Mouse (Mus musculus) ES-Bruce4 (cell line): ENCODE results near the gene Wasf2. TPM values are rescaled to one million over a fixed set of nuclear protein-coding genes. Genes with fewer than 3 reads are reported as not detected.
A peak's percentile ranks its signal among the peaks of the same experiment; 100 is the strongest.

Source experiments
- H3K27ac ChIP-seq: 2 replicates; pipeline ENCODE4 v1.5.1; 2012; ENCODE audit warnings: low read length, inconsistent platforms; ENCODE audit not compliant: insufficient read depth
- H3K27me3 ChIP-seq: 2 replicates; pipeline ENCODE4 v1.6.1; 2012; ENCODE audit warnings: mild to moderate bottlenecking, low read length, inconsistent platforms; ENCODE audit not compliant: control insufficient read depth, poor library complexity, insufficient read depth, severe bottlenecking
- H3K36me3 ChIP-seq: 2 replicates; pipeline ENCODE4 v1.6.1; 2012; ENCODE audit warnings: inconsistent platforms, mild to moderate bottlenecking, low read length, moderate library complexity; ENCODE audit not compliant: control insufficient read depth, poor library complexity, insufficient read depth, severe bottlenecking
- H3K4me1 ChIP-seq: one replicate; pipeline ENCODE4 v1.8.1; 2011; ENCODE audit warnings: low read length; ENCODE audit not compliant: control insufficient read depth, insufficient read depth
- H3K4me3 ChIP-seq: 2 replicates; pipeline ENCODE4 v1.5.1; 2011; ENCODE audit warnings: low read depth, mild to moderate bottlenecking, low read length
- H3K9ac ChIP-seq: 2 replicates; pipeline ENCODE4 v1.6.1; 2012; ENCODE audit warnings: low read depth, mild to moderate bottlenecking, inconsistent platforms; ENCODE audit not compliant: poor library complexity, severe bottlenecking
- H3K9me3 ChIP-seq: replicated peaks from 2 replicates; pipeline ENCODE4 v1.6.1; 2012; ENCODE audit warnings: mild to moderate bottlenecking, low read length, inconsistent platforms; ENCODE audit not compliant: control insufficient read depth, poor library complexity, insufficient read depth, severe bottlenecking
- CTCF ChIP-seq: IDR thresholded peaks from one replicate; pipeline ENCODE4 v1.8.1; 2011; ENCODE audit warnings: low read depth, low read length
- EP300 ChIP-seq: IDR thresholded peaks from 2 replicates; pipeline ENCODE4 v1.6.1; 2011; ENCODE audit warnings: low read depth, low read length; ENCODE audit not compliant: insufficient read depth
- POLR2A ChIP-seq: IDR thresholded peaks from one replicate; pipeline ENCODE4 v1.8.1; 2011; ENCODE audit warnings: low read length; ENCODE audit not compliant: insufficient read depth
- polyA plus RNA-seq: library from polyadenylated mRNA; stranded (reverse); fragments of >200 nt; gene quantifications from 2 replicates; pipeline ENCODE4 v1.2.4, GENCODE M21; 2011; ENCODE audit warnings: low read depth; ENCODE audit not compliant: missing spikeins, insufficient read depth, insufficient read length

Wasf2 gene
- polyA plus RNA-seq, 1 experiment = 103 TPM

GRCm38 (mm10) chr4:133106691-133107090, 23.6 kb upstream of the Wasf2 start:
- TF ChIP-seq EP300 (no peak), CTCF (no peak), POLR2A (no peak)
- peaks cover 4% of the 10 kb centered on the region for H3K4me1 ChIP-seq
- H3K27ac ChIP-seq = 0 out of 2 replicates have a peak overlapping the region, but pooled peaks have one; percentile 21
- no peaks in the 10 kb centered on the region for H3K27me3 ChIP-seq
- H3K9ac ChIP-seq = no peak overlapping the region
- H3K4me3 ChIP-seq = no peak overlapping the region
- no peaks in the 10 kb centered on the region for H3K9me3 ChIP-seq
- H3K36me3 ChIP-seq = no peaks in the 10 kb centered on the region

GRCm38 (mm10) chr4:133107788-133108281, 22.5 kb upstream of the Wasf2 start:
- peak overlapping the region; percentile 43 for H3K9ac ChIP-seq

GRCm38 (mm10) chr4:133108481-133109334, 21.6 kb upstream of the Wasf2 start:
- Histone ChIP-seq H3K4me1 (peaks cover 4% of the 10 kb centered on the region), H3K27me3 (no peaks in the 10 kb centered on the region), H3K9ac (peak overlapping the region; percentile 43), H3K4me3 (no peak overlapping the region), H3K27ac (peak overlapping the region; percentile 80), H3K9me3 (no peaks in the 10 kb centered on the region), H3K36me3 (no peaks in the 10 kb centered on the region)
- no peak for TF ChIP-seq EP300
- TF ChIP-seq CTCF = no peak
- TF ChIP-seq POLR2A = no peak

More at GRCm38 (mm10) chr4:133107788-133108281, 22.5 kb upstream of the Wasf2 start:
- TF ChIP-seq EP300 (peak; percentile 82; the same call in 1 of the 2 replicates), POLR2A (no peak)
- Histone ChIP-seq H3K9me3 (no peaks in the 10 kb centered on the region), H3K27me3 (no peaks in the 10 kb centered on the region), H3K4me3 (no peak overlapping the region), H3K36me3 (no peaks in the 10 kb centered on the region), H3K27ac (peak overlapping the region; percentile 80), H3K4me1 (peaks cover 4% of the 10 kb centered on the region)

GRCm38 (mm10) chr4:133109335-133109801, 20.9 kb upstream of the Wasf2 start:
- peaks cover 7% of the 10 kb centered on the region for H3K4me1 ChIP-seq
- H3K4me3 ChIP-seq = no peak overlapping the region
- H3K9ac ChIP-seq = peak overlapping the region; percentile 43
- no peak for TF ChIP-seq CTCF
- no peak for TF ChIP-seq EP300
- no peak for TF ChIP-seq POLR2A
- no peaks in the 10 kb centered on the region for H3K27me3 ChIP-seq
- no peaks in the 10 kb centered on the region for H3K9me3 ChIP-seq
- H3K27ac ChIP-seq = peak overlapping the region; percentile 80
- no peaks in the 10 kb centered on the region for H3K36me3 ChIP-seq

GRCm38 (mm10) chr4:133112175-133112838, 18.0 kb upstream of the Wasf2 start:
- no peak overlapping the region for H3K4me3 ChIP-seq
- 0 out of 2 replicates have a peak overlapping the region, but pooled peaks have one; percentile 17 for H3K9ac ChIP-seq
- no peaks in the 10 kb centered on the region for H3K36me3 ChIP-seq
- H3K27me3 ChIP-seq = no peaks in the 10 kb centered on the region
- H3K27ac ChIP-seq = peak overlapping the region; percentile 43
- no peak for TF ChIP-seq POLR2A
- TF ChIP-seq CTCF = no peak
- no peak for TF ChIP-seq EP300
- H3K4me1 ChIP-seq = peaks cover 16% of the 10 kb centered on the region
- no peaks in the 10 kb centered on the region for H3K9me3 ChIP-seq
